8 mouse cellular contexts compared by ENCODE assay signal in genomic region chr7:30181308-30181707, GRCm38 (mm10). TPM values are rescaled to one million over a fixed set of nuclear protein-coding genes. Genes with fewer than 3 reads are reported as not detected.
DNase-seq lines count a peak whose midpoint lies in the region; ATAC-seq and TF ChIP-seq lines count a peak whose summit lies in the region.

No protein-coding gene starts in this region.

- peak overlapping the region; percentile 89 for H3K27ac ChIP-seq in cerebellum, adult 2 months (ENCODE audit: insufficient read depth, low read length)
- no peak overlapping the region for H3K27ac ChIP-seq in intestine, embryonic 15.5 days
- no peak overlapping the region for H3K27ac ChIP-seq in limb, embryonic 10.5 days

- peaks cover 13% of the 10 kb centered on the region for H3K36me3 ChIP-seq in intestine, embryonic 15.5 days
- H3K36me3 ChIP-seq in limb, embryonic 10.5 days, result peaks cover 45% of the 10 kb centered on the region

- no peak overlapping the region for H3K9ac ChIP-seq in intestine, embryonic 15.5 days

- ATAC-seq in intestine, embryonic 15.5 days, result 0 out of 2 replicates have a peak, but pooled peaks have one; percentile 9
- peak; percentile 66 for ATAC-seq in monocyte, adult 5-6 weeks (replicated peaks; ENCODE audit: insufficient number of reproducible peaks, low FRiP score, low TSS enrichment, poor library complexity, severe bottlenecking)

- H3K27me3 ChIP-seq in cerebellum, adult 2 months (ENCODE audit: control insufficient read depth, insufficient read depth, low read length), result no peaks in the 10 kb centered on the region
- H3K27me3 ChIP-seq in intestine, embryonic 15.5 days (replicated peaks), result no peaks in the 10 kb centered on the region
- H3K27me3 ChIP-seq in limb, embryonic 10.5 days (ENCODE audit: low read depth, poor library complexity, severe bottlenecking), result no peaks in the 10 kb centered on the region

- peak; percentile 91 for TF ChIP-seq CTCF in cerebellum, adult 2 months (IDR thresholded peaks at IDR 0.05; ENCODE audit: borderline replicate concordance, insufficient read depth, low read depth, low read length)

- H3K4me2 ChIP-seq in intestine, embryonic 15.5 days (replicated peaks), result no peak overlapping the region

- H3K4me1 ChIP-seq in cerebellum, adult 2 months (ENCODE audit: control insufficient read depth, insufficient read depth, low read length), result peaks cover 9% of the 10 kb centered on the region
- H3K4me1 ChIP-seq in intestine, embryonic 15.5 days (replicated peaks), result peaks cover 13% of the 10 kb centered on the region; the same call in 1 of the 2 replicates
- H3K4me1 ChIP-seq in limb, embryonic 10.5 days, result peaks cover 10% of the 10 kb centered on the region

- H3K9me3 ChIP-seq in intestine, embryonic 15.5 days, result no peaks in the 10 kb centered on the region
- H3K9me3 ChIP-seq in limb, embryonic 10.5 days (replicated peaks), result no peaks in the 10 kb centered on the region

- DNase-seq in ovary, postnatal 10 days (ENCODE audit: low spot score), result peak; percentile 39
- no peak for DNase-seq in ovary, adult 18-20 months (ENCODE audit: low spot score)
- peak; percentile 78 to 83 for DNase-seq in cerebellum, adult 2 months
- peak; percentile 54 to 86 for DNase-seq in frontal cortex, adult 2 months (ENCODE audit: extremely low spot score in 1 of 2, low spot score in 1 of 2)
- peak; percentile 82 for DNase-seq in limb, embryonic 10.5 days (ENCODE audit: low spot score)
- peak; percentile 51 to 60 for DNase-seq in spleen, postnatal 36 days (ENCODE audit: low spot score in 2 of 2)

- 3% methylated on average over 4 of the region's 4 CpGs for WGBS in cerebellum, adult 2 months
- WGBS in intestine, embryonic 15.5 days, result 3% methylated on average over 4 of the region's 4 CpGs
- WGBS in limb, embryonic 10.5 days, result 5% methylated on average over 4 of the region's 4 CpGs

- no peak overlapping the region for H3K4me3 ChIP-seq in cerebellum, adult 2 months (replicated peaks; ENCODE audit: insufficient read depth, low read depth, low read length)
- no peak overlapping the region for H3K4me3 ChIP-seq in intestine, embryonic 15.5 days (replicated peaks)
- H3K4me3 ChIP-seq in limb, embryonic 10.5 days, result no peak overlapping the region

- no peak for TF ChIP-seq POLR2A in cerebellum, adult 2 months (IDR thresholded peaks at IDR 0.05; ENCODE audit: borderline replicate concordance, insufficient read depth, low read length)

RNA-seq across cellular contexts. Expression of gene Cox7a1, which starts 2.6 kb away (rescaled TPM):
- 24.7 and 32.0 TPM in 2 replicates for polyA plus RNA-seq in cerebellum, adult 2 months (2012; rRNA removed)
- 5.6 and 7.7 TPM in 2 replicates for polyA plus RNA-seq in frontal cortex, adult 2 months (2012; rRNA removed)
- 30.7 and 34.3 TPM in 2 replicates for polyA plus RNA-seq in intestine, embryonic 15.5 days (2015; fragmentation: Nextera tagmentation; extraction: Ambion mirVana)
- polyA plus RNA-seq in limb, embryonic 10.5 days (2016; fragmentation: Nextera tagmentation; extraction: Ambion mirVana), result 1.4 and 1.8 TPM in 2 replicates
- not detected in 3 replicates for total RNA-seq in monocyte, adult 5-6 weeks (2017)

RNA-seq across cellular contexts. Expression of gene Zfp146, which starts 11.8 kb away (rescaled TPM):
- polyA plus RNA-seq in cerebellum, adult 2 months (2012; rRNA removed), result 37.6 and 38.0 TPM in 2 replicates
- polyA plus RNA-seq in frontal cortex, adult 2 months (2012; rRNA removed), result 36.0 and 38.8 TPM in 2 replicates
- polyA plus RNA-seq in intestine, embryonic 15.5 days (2015; fragmentation: Nextera tagmentation; extraction: Ambion mirVana), result 12.2 and 13.6 TPM in 2 replicates
- 14.8 and 19.6 TPM in 2 replicates for polyA plus RNA-seq in limb, embryonic 10.5 days (2016; fragmentation: Nextera tagmentation; extraction: Ambion mirVana)
- 26.9 to 47.7 TPM (median 40.3 TPM) in 3 replicates for total RNA-seq in monocyte, adult 5-6 weeks (2017)

RNA-seq across cellular contexts. Expression of gene Capns1, which starts 17.3 kb away (rescaled TPM):
- polyA plus RNA-seq in cerebellum, adult 2 months (2012; rRNA removed), result 463 and 475 TPM in 2 replicates
- polyA plus RNA-seq in frontal cortex, adult 2 months (2012; rRNA removed), result 236 and 319 TPM in 2 replicates
- polyA plus RNA-seq in intestine, embryonic 15.5 days (2015; fragmentation: Nextera tagmentation; extraction: Ambion mirVana), result 83.7 and 101 TPM in 2 replicates
- polyA plus RNA-seq in limb, embryonic 10.5 days (2016; fragmentation: Nextera tagmentation; extraction: Ambion mirVana), result 57.6 and 66.5 TPM in 2 replicates
- 217 to 229 TPM (median 219 TPM) in 3 replicates for total RNA-seq in monocyte, adult 5-6 weeks (2017)

RNA-seq across cellular contexts. Expression of gene Polr2i, which starts 50.4 kb away (rescaled TPM):
- polyA plus RNA-seq in cerebellum, adult 2 months (2012; rRNA removed), result 167 and 182 TPM in 2 replicates
- 157 and 161 TPM in 2 replicates for polyA plus RNA-seq in frontal cortex, adult 2 months (2012; rRNA removed)
- 115 and 116 TPM in 2 replicates for polyA plus RNA-seq in intestine, embryonic 15.5 days (2015; fragmentation: Nextera tagmentation; extraction: Ambion mirVana)
- 170 and 175 TPM in 2 replicates for polyA plus RNA-seq in limb, embryonic 10.5 days (2016; fragmentation: Nextera tagmentation; extraction: Ambion mirVana)
- 29.5 to 52.1 TPM (median 49.3 TPM) in 3 replicates for total RNA-seq in monocyte, adult 5-6 weeks (2017)

RNA-seq across cellular contexts. Expression of gene Tbcb, which starts 50.8 kb away (rescaled TPM):
- 134 and 147 TPM in 2 replicates for polyA plus RNA-seq in cerebellum, adult 2 months (2012; rRNA removed)
- polyA plus RNA-seq in frontal cortex, adult 2 months (2012; rRNA removed), result 114 and 129 TPM in 2 replicates
- 136 and 148 TPM in 2 replicates for polyA plus RNA-seq in intestine, embryonic 15.5 days (2015; fragmentation: Nextera tagmentation; extraction: Ambion mirVana)
- 261 and 262 TPM in 2 replicates for polyA plus RNA-seq in limb, embryonic 10.5 days (2016; fragmentation: Nextera tagmentation; extraction: Ambion mirVana)
- 32.7 to 60.7 TPM (median 37.0 TPM) in 3 replicates for total RNA-seq in monocyte, adult 5-6 weeks (2017)
